Mouse (Mus musculus): ENCODE measurements around the gene Mfsd4b3.

DNA sequence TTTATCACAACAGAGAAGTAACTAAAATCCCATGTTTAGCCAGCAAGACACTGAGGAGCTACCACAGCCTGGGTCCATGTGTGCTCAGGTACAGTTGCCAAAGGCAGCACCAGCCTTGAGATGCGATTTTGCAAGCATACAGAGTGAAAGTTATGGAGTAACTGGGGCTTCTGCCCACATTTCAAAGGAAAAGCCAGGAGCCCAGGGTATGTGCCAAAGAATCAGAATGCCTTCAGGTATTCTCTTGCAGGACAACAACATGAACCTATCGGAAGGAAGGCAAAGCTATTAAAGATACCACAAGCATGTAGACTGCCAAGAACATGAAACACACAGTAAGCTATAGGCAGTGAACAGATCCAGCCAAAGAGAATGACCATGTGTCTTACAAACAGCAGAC lies 40.8 kb upstream of the Mfsd4b3 start:
- TF ChIP-seq SIN3A (IDR thresholded peaks at IDR 0.05; ENCODE audit: low read length) = no peak
- no peak for TF ChIP-seq ZKSCAN1 (IDR thresholded peaks at IDR 0.05; ENCODE audit: borderline replicate concordance, low read depth, low read length)
- no peak for TF ChIP-seq POLR2AphosphoS2 (IDR thresholded peaks at IDR 0.05; ENCODE audit: low read depth, low read length)
- no peak for TF ChIP-seq NRF1 (IDR thresholded peaks at IDR 0.05; ENCODE audit: low read depth, low read length)
- no peak for TF ChIP-seq POLR2A (IDR thresholded peaks at IDR 0.05; ENCODE audit: low read depth, low read length)
- TF ChIP-seq MXI1 (IDR thresholded peaks at IDR 0.05; ENCODE audit: low read depth, low read length) = no peak
- TF ChIP-seq CTCF (conservative IDR thresholded peaks at IDR 0.05 in 1 of 2, IDR thresholded peaks at IDR 0.05 in 1 of 2; ENCODE audit: low read depth in 2 of 2, low read length in 2 of 2) = no peak

Data from CH12.LX (cell line).